Comparison of ENCODE assay signal across 17 mouse cellular contexts in the genomic region with DNA sequence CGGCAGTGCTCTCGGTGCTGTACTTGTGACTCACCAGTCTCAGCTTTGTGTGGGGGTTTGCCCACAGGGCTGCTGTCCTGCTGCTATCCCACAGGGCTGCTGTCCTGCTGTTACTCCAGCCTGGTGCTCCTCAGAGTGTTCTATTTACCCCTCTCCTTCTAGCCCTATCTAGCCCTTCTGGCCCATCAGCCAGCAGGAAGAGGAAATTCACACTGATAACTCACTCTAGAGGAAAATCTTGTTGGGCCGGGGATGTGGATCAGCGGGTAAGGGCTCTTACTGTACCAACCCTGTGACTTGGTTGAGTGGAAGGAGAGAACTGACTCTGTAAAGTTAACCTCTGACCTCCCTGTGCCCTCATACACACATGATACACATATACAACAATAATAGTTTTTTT. TPM values are rescaled to one million over a fixed set of nuclear protein-coding genes. Genes with fewer than 3 reads are reported as not detected.
"Had no signal": no experiment of that assay in that cellular context is flagged by ENCODE, and none has a peak within 500 bp of the region (broad histone marks: within the 10 kb centered on the region; RNA-seq: fewer than 3 reads in every experiment).

No protein-coding gene starts in this region.

- H3K4me3 ChIP-seq: lung, embryonic 15.5 days; megakaryocyte, embryonic 14.5 days; midbrain, embryonic 13.5 days; midbrain, embryonic 15.5 days; neural tube, embryonic 12.5 days; stomach, embryonic 15.5 days had no signal

- H3K36me3 ChIP-seq: lung, embryonic 15.5 days; midbrain, embryonic 13.5 days; midbrain, embryonic 15.5 days; neural tube, embryonic 12.5 days; stomach, embryonic 15.5 days had no signal

- H3K27me3 ChIP-seq: lung, embryonic 15.5 days; megakaryocyte, embryonic 14.5 days; midbrain, embryonic 13.5 days; midbrain, embryonic 15.5 days; neural tube, embryonic 12.5 days; stomach, embryonic 15.5 days had no signal

- H3K9ac ChIP-seq: liver, postnatal 0 days; lung, embryonic 15.5 days; midbrain, embryonic 13.5 days; midbrain, embryonic 15.5 days; neural tube, embryonic 12.5 days; stomach, embryonic 15.5 days had no signal

- H3K4me2 ChIP-seq: lung, embryonic 15.5 days; midbrain, embryonic 11.5 days; midbrain, embryonic 13.5 days; midbrain, embryonic 15.5 days; neural tube, embryonic 12.5 days; stomach, embryonic 15.5 days had no signal

- H3K27ac ChIP-seq: lung, embryonic 15.5 days; macrophage; midbrain, embryonic 13.5 days; midbrain, embryonic 15.5 days; neural tube, embryonic 12.5 days; stomach, embryonic 15.5 days; stomach, postnatal 0 days had no signal

- DNase-seq: liver, postnatal 0 days; lung, adult 2 months; lung, postnatal 14 days; lung, postnatal 36 days; right cerebral cortex, postnatal 14 days; thymus, postnatal 36 days had no signal

- H3K4me1 ChIP-seq: lung, embryonic 15.5 days; midbrain, embryonic 13.5 days; midbrain, embryonic 15.5 days; neural tube, embryonic 12.5 days; stomach, embryonic 15.5 days had no signal

- H3K9me3 ChIP-seq: lung, embryonic 15.5 days; megakaryocyte, embryonic 14.5 days; midbrain, embryonic 13.5 days; midbrain, embryonic 15.5 days; neural tube, embryonic 12.5 days; stomach, embryonic 15.5 days had no signal

- ATAC-seq: liver, postnatal 0 days; lung, postnatal 0 days; midbrain, embryonic 13.5 days; midbrain, embryonic 15.5 days had no signal

RNA-seq across cellular contexts. Expression of a gene that starts 27.8 kb away (rescaled TPM):
- polyA plus RNA-seq: liver, postnatal 0 days; neural tube, embryonic 12.5 days; spleen, adult 2 months had no signal
